Mouse (Mus musculus): ENCODE data around the gene Otud5. TPM values are rescaled to one million over a fixed set of nuclear protein-coding genes. Genes with fewer than 3 reads are reported as not detected.

The Otud5 gene
- polyA plus RNA-seq (2012; rRNA removed), result 37.3 and 40.7 TPM in 2 replicates

GRCm38 (mm10) chrX:7841163-7842162, at the start of gene Otud5:
TSS of gene Otud5 (plus strand) at chrX:7841364.

GRCm38 (mm10) chrX:7821865-7822779, 19.0 kb upstream of the Otud5 start, which contains the start of gene Kcnd1:
TSS of gene Kcnd1 (plus strand) at chrX:7822289.

GRCm38 (mm10) chrX:7878007-7878419, 36.8 kb downstream of the Otud5 start, which contains the start of gene Pim2:
TSS of gene Pim2 (plus strand) at chrX:7878262.

GRCm38 (mm10) chrX:7883841-7884567, 42.8 kb downstream of the Otud5 start, which contains the start of gene Slc35a2:
TSS of gene Slc35a2 (plus strand) at chrX:7884028.

GRCm38 (mm10) chrX:7898880-7899874, 58.0 kb downstream of the Otud5 start, which contains the start of the genes Pqbp1 and Timm17b:
TSS of gene Pqbp1 (minus strand) at chrX:7899269.
TSS of gene Timm17b (plus strand) at chrX:7899357.

GRCm38 (mm10) chrX:7907735-7908134, 66.6 kb downstream of the Otud5 start, which contains the start of gene Gm10491:
TSS of gene Gm10491 (minus strand) at chrX:7907835.

GRCm38 (mm10) chrX:7909242-7909641, 68.1 kb downstream of the Otud5 start, which contains the start of gene Gm10490:
TSS of gene Gm10490 (plus strand) at chrX:7909542.

GRCm38 (mm10) chrX:7919601-7920383, 78.6 kb downstream of the Otud5 start, which contains the start of gene Pcsk1n:
TSS of gene Pcsk1n (plus strand) at chrX:7919822.

Other genes with a start within 250 kb of the Otud5 start
- 30.5 and 31.7 TPM in 2 replicates for gene Ccdc22, start 235.8 kb upstream of the Otud5 start, polyA plus RNA-seq (2012; rRNA removed)
- 0.22 and 0.35 TPM in 2 replicates for gene Cacna1f, start 234.3 kb upstream of the Otud5 start, polyA plus RNA-seq (2012; rRNA removed)
- gene Syp, start 202.9 kb upstream of the Otud5 start, polyA plus RNA-seq (2012; rRNA removed), result 300 and 326 TPM in 2 replicates
- 2.3 and 2.6 TPM in 2 replicates for gene Prickle3, start 184.1 kb upstream of the Otud5 start, polyA plus RNA-seq (2012; rRNA removed)
- gene Plp2, start 170.0 kb upstream of the Otud5 start, polyA plus RNA-seq (2012; rRNA removed), result 32.6 and 38.3 TPM in 2 replicates
- gene Magix, start 160.1 kb upstream of the Otud5 start, polyA plus RNA-seq (2012; rRNA removed), result 0.31 and 0.51 TPM in 2 replicates
- 30.8 and 32.1 TPM in 2 replicates for gene Gpkow, start 144.2 kb upstream of the Otud5 start, polyA plus RNA-seq (2012; rRNA removed)
- 43.1 and 49.2 TPM in 2 replicates for gene Wdr45, start 127.0 kb upstream of the Otud5 start, polyA plus RNA-seq (2012; rRNA removed)
- gene Gm45208, start 119.1 kb upstream of the Otud5 start, polyA plus RNA-seq (2012; rRNA removed), result 0.35 and 0.49 TPM in 2 replicates
- gene Praf2, start 112.9 kb upstream of the Otud5 start, polyA plus RNA-seq (2012; rRNA removed), result 110 and 112 TPM in 2 replicates
- 75.3 and 82.4 TPM in 2 replicates for gene Ccdc120, start 90.5 kb upstream of the Otud5 start, polyA plus RNA-seq (2012; rRNA removed)
- 10.8 and 12.2 TPM in 2 replicates for gene Tfe3, start 78.8 kb upstream of the Otud5 start, polyA plus RNA-seq (2012; rRNA removed)
- gene Gripap1, start 51.6 kb upstream of the Otud5 start, polyA plus RNA-seq (2012; rRNA removed), result 82.2 and 88.5 TPM in 2 replicates
- gene Kcnd1, start 19.1 kb upstream of the Otud5 start, polyA plus RNA-seq (2012; rRNA removed), result 5.8 and 6.5 TPM in 2 replicates
- 23.3 and 24.1 TPM in 2 replicates for gene Pim2, start 36.9 kb downstream of the Otud5 start, polyA plus RNA-seq (2012; rRNA removed)
- gene Slc35a2, start 42.7 kb downstream of the Otud5 start, polyA plus RNA-seq (2012; rRNA removed), result 49.2 and 53.2 TPM in 2 replicates
- 198 and 220 TPM in 2 replicates for gene Pqbp1, start 57.9 kb downstream of the Otud5 start, polyA plus RNA-seq (2012; rRNA removed)
- 41.4 and 42.9 TPM in 2 replicates for gene Timm17b, start 58.0 kb downstream of the Otud5 start, polyA plus RNA-seq (2012; rRNA removed)
- gene Gm10491, start 66.5 kb downstream of the Otud5 start, polyA plus RNA-seq (2012; rRNA removed), result not detected in 2 replicates
- not detected in 2 replicates for gene Gm10490, start 68.2 kb downstream of the Otud5 start, polyA plus RNA-seq (2012; rRNA removed)
- gene Pcsk1n, start 78.5 kb downstream of the Otud5 start, polyA plus RNA-seq (2012; rRNA removed), result 122 and 133 TPM in 2 replicates
- gene Eras, start 87.2 kb downstream of the Otud5 start, polyA plus RNA-seq (2012; rRNA removed), result 0.07 and 0.17 TPM in 2 replicates
- 114 and 115 TPM in 2 replicates for gene Hdac6, start 106.5 kb downstream of the Otud5 start, polyA plus RNA-seq (2012; rRNA removed)
- 0.04 TPM in 2 replicates for gene Gata1, start 136.7 kb downstream of the Otud5 start, polyA plus RNA-seq (2012; rRNA removed)
- 0.62 and 1.5 TPM in 2 replicates for gene Glod5, start 177.1 kb downstream of the Otud5 start, polyA plus RNA-seq (2012; rRNA removed)
- gene Suv39h1, start 233.4 kb downstream of the Otud5 start, polyA plus RNA-seq (2012; rRNA removed), result 40.4 and 40.9 TPM in 2 replicates
- gene Was, start 249.1 kb downstream of the Otud5 start, polyA plus RNA-seq (2012; rRNA removed), result 0.53 and 0.60 TPM in 2 replicates

Data from central nervous system, embryonic 18 days (tissue).